Mouse (Mus musculus) MEL (cell line): ENCODE data around the gene BC024978. TPM values are rescaled to one million over a fixed set of nuclear protein-coding genes. Genes with fewer than 3 reads are reported as not detected.

Experiments used
- DNase-seq: peaks from one replicate; pipeline ENCODE4 v3.0.0; 2011; ENCODE audit warnings: low read depth, low spot score
- H3K27ac ChIP-seq: 2 replicates; pipeline ENCODE4 v1.5.1; 2012; ENCODE audit warnings: low read depth, mild to moderate bottlenecking, control low read depth, low read length, moderate library complexity; ENCODE audit not compliant: control insufficient read depth
- H3K27me3 ChIP-seq, 2 experiments: fragments of 150-350 bp in 1 of 2; sonication (generic) in 1 of 2; 2 replicates each; pipeline ENCODE4 v1.6.1; 2012; ENCODE audit warnings: low read length in 2 of 2, mild to moderate bottlenecking in 2 of 2, improper control_type of control experiment in 1 of 2, moderate library complexity in 1 of 2; ENCODE audit not compliant: insufficient read depth in 2 of 2, control insufficient read depth in 1 of 2
- H3K36me3 ChIP-seq, 2 experiments: 2 replicates each; pipeline ENCODE4 v1.6.1; 2012 to 2014; ENCODE audit warnings: low read length in 2 of 2, improper control_type of control experiment in 1 of 2, inconsistent platforms in 1 of 2, mild to moderate bottlenecking in 1 of 2; ENCODE audit not compliant: insufficient read depth in 2 of 2, control insufficient read depth in 1 of 2
- H3K4me1 ChIP-seq, 2 experiments: fragments of 150-350 bp in 1 of 2; sonication (generic) in 1 of 2; 2 replicates each; pipeline ENCODE4 v1.6.1; 2012; ENCODE audit warnings: low read length in 2 of 2, improper control_type of control experiment in 1 of 2, mild to moderate bottlenecking in 1 of 2; ENCODE audit not compliant: insufficient read depth in 2 of 2, control insufficient read depth in 1 of 2
- H3K4me3 ChIP-seq, 2 experiments: fragments of 150-350 bp in 1 of 2; sonication (generic) in 1 of 2; 2 replicates each; pipeline ENCODE4 v1.5.1; 2012; ENCODE audit warnings: low read depth in 2 of 2, low read length in 2 of 2, mild to moderate bottlenecking in 2 of 2, moderate library complexity in 2 of 2, control low read depth in 1 of 2, improper control_type of control experiment in 1 of 2; ENCODE audit not compliant: control insufficient read depth in 1 of 2, insufficient read depth in 1 of 2
- H3K79me2 ChIP-seq: 2 replicates; pipeline ENCODE4 v1.6.1; 2012; ENCODE audit warnings: mild to moderate bottlenecking, low read length, moderate library complexity; ENCODE audit not compliant: control insufficient read depth, poor library complexity, insufficient read depth
- H3K9ac ChIP-seq: 2 replicates; pipeline ENCODE4 v1.6.1; 2012; ENCODE audit warnings: low read depth, mild to moderate bottlenecking, control low read depth, low read length, moderate library complexity; ENCODE audit not compliant: control insufficient read depth, poor library complexity, severe bottlenecking
- H3K9me3 ChIP-seq: fragments of 150-350 bp; sonication (generic); replicated peaks from 2 replicates; pipeline ENCODE4 v1.6.1; 2012; ENCODE audit warnings: mild to moderate bottlenecking, low read length, improper control_type of control experiment, moderate library complexity; ENCODE audit not compliant: insufficient read depth
- CHD2 ChIP-seq: IDR thresholded peaks from 2 replicates; pipeline ENCODE4 v1.6.1; 2011; ENCODE audit warnings: low read length, improper control_type of control experiment
- E2F4 ChIP-seq: IDR thresholded peaks from 2 replicates; pipeline ENCODE4 v1.6.1; 2011; ENCODE audit warnings: low read depth, low read length, improper control_type of control experiment, borderline replicate concordance
- ELF1 ChIP-seq: IDR thresholded peaks from 2 replicates; pipeline ENCODE4 v1.6.1; 2014; ENCODE audit warnings: low read depth, mild to moderate bottlenecking, inconsistent platforms, low read length, improper control_type of control experiment, moderate library complexity
- EP300 ChIP-seq, 2 experiments: IDR thresholded peaks; 2 replicates each; pipeline ENCODE4 v1.6.1; 2011; ENCODE audit warnings: improper control_type of control experiment in 2 of 2, low read length in 2 of 2, low read depth in 1 of 2, mild to moderate bottlenecking in 1 of 2
- ETS1 ChIP-seq: IDR thresholded peaks from 2 replicates; pipeline ENCODE4 v1.6.1; 2012; ENCODE audit warnings: low read depth, mild to moderate bottlenecking, inconsistent platforms, low read length, improper control_type of control experiment, moderate library complexity
- GABPA ChIP-seq: IDR thresholded peaks from 2 replicates; pipeline ENCODE4 v1.6.1; 2012; ENCODE audit warnings: low read depth, mild to moderate bottlenecking, inconsistent platforms, low read length, improper control_type of control experiment, moderate library complexity
- GATA1 ChIP-seq: IDR thresholded peaks from 2 replicates; pipeline ENCODE4 v1.6.1; 2011; ENCODE audit warnings: low read depth, low read length, improper control_type of control experiment
- HCFC1 ChIP-seq: IDR thresholded peaks from 2 replicates; pipeline ENCODE4 v1.6.1; 2012; ENCODE audit warnings: low read depth, mild to moderate bottlenecking, inconsistent platforms, low read length, improper control_type of control experiment, moderate library complexity
- JUND ChIP-seq: IDR thresholded peaks from 2 replicates; pipeline ENCODE4 v1.6.1; 2011; ENCODE audit warnings: low read depth, mild to moderate bottlenecking, improper control_type of control experiment, low read length
- KAT2A ChIP-seq: conservative IDR thresholded peaks from 2 replicates; pipeline ENCODE4 v1.6.1; 2012; ENCODE audit warnings: low read depth, low read length, improper control_type of control experiment, inconsistent platforms
- MAX ChIP-seq: IDR thresholded peaks from 2 replicates; pipeline ENCODE4 v1.6.1; 2011; ENCODE audit warnings: low read length, improper control_type of control experiment
- MEF2A ChIP-seq: IDR thresholded peaks from 2 replicates; pipeline ENCODE4 v1.6.1; 2014; ENCODE audit warnings: low read depth, mild to moderate bottlenecking, inconsistent platforms, low read length, improper control_type of control experiment; ENCODE audit not compliant: poor library complexity, insufficient replicate concordance, severe bottlenecking; ENCODE audit errors: extremely low read depth
- MYB ChIP-seq: IDR thresholded peaks from 2 replicates; pipeline ENCODE4 v1.6.1; 2011; ENCODE audit warnings: mild to moderate bottlenecking, low read depth, low read length, improper control_type of control experiment
- NELFE ChIP-seq: IDR thresholded peaks from 2 replicates; pipeline ENCODE4 v1.6.1; 2011; ENCODE audit warnings: low read depth, low read length, improper control_type of control experiment
- NRF1 ChIP-seq: IDR thresholded peaks from 2 replicates; pipeline ENCODE4 v1.6.1; 2014; ENCODE audit warnings: low read depth, mild to moderate bottlenecking, inconsistent platforms, low read length, improper control_type of control experiment, moderate library complexity; ENCODE audit not compliant: poor library complexity, insufficient read depth, severe bottlenecking
- POLR2AphosphoS5 ChIP-seq: IDR thresholded peaks from 2 replicates; pipeline ENCODE4 v1.6.1; 2012; ENCODE audit warnings: low read depth, borderline replicate concordance, mild to moderate bottlenecking, inconsistent platforms, low read length, moderate library complexity, mixed read lengths
- RAD21 ChIP-seq: IDR thresholded peaks from 2 replicates; pipeline ENCODE4 v1.6.1; 2011; ENCODE audit warnings: mild to moderate bottlenecking, low read depth, low read length, improper control_type of control experiment
- SIN3A ChIP-seq: IDR thresholded peaks from 2 replicates; pipeline ENCODE4 v1.6.1; 2012; ENCODE audit warnings: low read length, improper control_type of control experiment, inconsistent platforms
- TAL1 ChIP-seq: IDR thresholded peaks from 2 replicates; pipeline ENCODE4 v1.6.1; 2012; ENCODE audit warnings: mild to moderate bottlenecking, inconsistent platforms, low read length, moderate library complexity, mixed read lengths
- UBTF ChIP-seq: IDR thresholded peaks from 2 replicates; pipeline ENCODE4 v1.6.1; 2012; ENCODE audit warnings: low read depth, mild to moderate bottlenecking, inconsistent platforms, low read length, improper control_type of control experiment, moderate library complexity, borderline replicate concordance; ENCODE audit not compliant: insufficient read depth
- USF1 ChIP-seq: IDR thresholded peaks from 2 replicates; pipeline ENCODE4 v1.6.1; 2014; ENCODE audit warnings: low read depth, mild to moderate bottlenecking, inconsistent platforms, low read length, improper control_type of control experiment, moderate library complexity
- ZMIZ1 ChIP-seq: IDR thresholded peaks from 2 replicates; pipeline ENCODE4 v1.6.1; 2012; ENCODE audit warnings: low read depth, mild to moderate bottlenecking, inconsistent platforms, low read length, improper control_type of control experiment, moderate library complexity
- ZNF384 ChIP-seq: IDR thresholded peaks from 2 replicates; pipeline ENCODE4 v1.6.1; 2012; ENCODE audit warnings: low read depth, mild to moderate bottlenecking, inconsistent platforms, low read length, improper control_type of control experiment
- polyA plus RNA-seq, 2 experiments: library from polyadenylated mRNA; stranded (reverse) in 1 of 2; unstranded in 1 of 2; fragments of >175 nt in 1 of 2; fragments of >200 nt in 1 of 2; gene quantifications; 2 replicates each; pipeline versions ENCODE4 v1.2.1 to v1.2.4; 2012; ENCODE audit warnings: low replicate concordance in 2 of 2, low read depth in 1 of 2; ENCODE audit not compliant: insufficient read length in 2 of 2, insufficient read depth in 1 of 2, missing spikeins in 1 of 2
- total RNA-seq: library from RNA; depleted of rRNA; stranded (reverse); fragments of 300-350 nt; gene quantifications from 2 replicates; pipeline ENCODE4 v1.2.3, GENCODE M21; 2012

BC024978 gene
- total and polyA plus RNA-seq, 3 experiments = 2.1 to 7.1 TPM; not detected in 1

DNA sequence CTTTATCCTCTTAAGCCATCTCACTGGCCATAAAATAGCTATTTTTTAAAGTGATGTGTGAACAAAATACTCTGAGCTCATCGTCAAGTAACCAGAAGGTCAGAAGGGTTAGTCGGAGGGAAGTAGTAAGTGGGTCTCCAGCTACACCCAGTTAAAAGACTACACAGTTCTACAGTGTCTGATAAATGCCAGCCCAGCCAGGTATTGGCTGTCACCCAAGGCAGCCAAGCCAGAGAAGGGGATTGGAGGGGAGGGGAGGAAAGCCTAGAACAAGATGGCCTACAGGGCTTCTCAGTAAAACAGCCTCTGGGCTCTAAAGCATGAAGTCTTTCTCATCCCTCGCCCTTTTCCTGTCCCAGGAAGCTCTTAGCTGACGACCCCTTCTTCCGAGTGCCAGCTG, 54.3 kb downstream of the BC024978 start:
- no peaks in the 10 kb centered on the region for H3K27me3 ChIP-seq
- no peak for TF ChIP-seq MAX
- no peak for TF ChIP-seq GABPA
- TF ChIP-seq NELFE = no peak
- TF ChIP-seq TAL1 = no peak
- no peak for TF ChIP-seq JUND
- TF ChIP-seq MYB = no peak
- TF ChIP-seq ETS1 = no peak
- no peak for TF ChIP-seq POLR2AphosphoS5
- TF ChIP-seq CHD2 = no peak
- TF ChIP-seq, all 39 proteins: peak for 0
- peaks cover 7 to 19% of the 10 kb centered on the region in 2 experiments for H3K4me1 ChIP-seq
- no peak for DNase-seq
- no peaks in the 10 kb centered on the region for H3K79me2 ChIP-seq
- no peak overlapping the region for H3K4me3 ChIP-seq
- H3K9me3 ChIP-seq = no peaks in the 10 kb centered on the region
- no peak overlapping the region for H3K27ac ChIP-seq
- H3K9ac ChIP-seq = no peak overlapping the region
- peaks cover 0 to 14% of the 10 kb centered on the region in 2 experiments; a peak in 2 of 4 replicates for H3K36me3 ChIP-seq

DNA sequence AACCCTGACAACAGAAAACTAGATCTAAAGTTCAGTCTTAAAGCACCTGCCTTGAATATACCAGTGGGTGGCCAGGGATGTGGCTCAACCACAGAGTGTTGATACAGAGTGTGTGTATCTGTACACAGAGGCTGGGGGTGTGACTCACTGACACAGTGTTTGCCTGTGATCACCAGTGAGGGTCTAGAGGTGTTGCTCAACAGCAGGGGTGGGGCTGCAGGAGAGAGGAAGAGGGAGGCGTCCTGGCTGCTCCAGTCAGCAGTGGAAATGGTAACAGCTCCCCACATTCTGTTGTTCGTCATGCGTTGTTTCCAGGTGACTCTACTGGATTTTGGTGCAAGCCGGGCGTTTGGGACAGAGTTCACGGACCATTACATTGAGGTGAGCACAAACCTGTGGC, 56.4 kb downstream of the BC024978 start:
- H3K9ac ChIP-seq = 0 out of 2 replicates have a peak overlapping the region, but pooled peaks have one; percentile 0

More for the DNA sequence above, 56.4 kb downstream of the BC024978 start:
- Histone ChIP-seq H3K27me3 (no peaks in the 10 kb centered on the region), H3K79me2 (no peaks in the 10 kb centered on the region), H3K36me3 (peaks cover 0 to 33% of the 10 kb centered on the region in 2 experiments; a peak in 2 of 4 replicates), H3K9me3 (no peaks in the 10 kb centered on the region), H3K27ac (peak overlapping the region; percentile 2; the same call in 1 of the 2 replicates), H3K4me1 (peaks cover 15 to 38% of the 10 kb centered on the region in 2 experiments), H3K4me3 (no peak overlapping the region)
- peak; percentile 87 for DNase-seq
- TF ChIP-seq ZNF384 (no peak), SIN3A (peak; percentile 66), GATA1 (0 out of 2 replicates have a peak, but pooled peaks have one; percentile 28), NRF1 (no peak), E2F4 (no peak), ELF1 (no peak), EP300 (IDR thresholded peaks at IDR 0.05; ENCODE audit: low read depth in 1 of 2, low read length in 2 of 2) (peak in 1 of 2 experiments; percentile 56; a peak in 2 of 4 replicates), TAL1 (peak; percentile 27; the same call in 1 of the 2 replicates), ETS1 (no peak; the same call in 1 of the 2 replicates), RAD21 (no peak), KAT2A (no peak), HCFC1 (no peak), MEF2A (no peak), UBTF (no peak), ZMIZ1 (no peak), USF1 (no peak), CHD2 (no peak), POLR2AphosphoS5 (no peak), MAX (no peak)
